Mouse (Mus musculus) liver, embryonic 14.5 days (tissue): ENCODE data around the gene Ppp1r27. TPM values are rescaled to one million over a fixed set of nuclear protein-coding genes. Genes with fewer than 3 reads are reported as not detected.

Experiments used
- ATAC-seq: fragments of 200-750 bp; cut with Nextera tagmentation; 2 replicates; pipeline ENCODE4 v1.8.0; 2017; ENCODE audit warnings: moderate number of reproducible peaks, mild to moderate bottlenecking, moderate library complexity; ENCODE audit not compliant: insufficient read depth
- DNase-seq, 3 experiments: peaks; one replicate each; pipeline ENCODE4 v3.0.0-alpha.2; 2012 to 2013; ENCODE audit warnings: low read depth in 3 of 3, low spot score in 3 of 3
- H3K27ac ChIP-seq: fragments of 300-500 bp; sonication (generic); 2 replicates; pipeline ENCODE4 v1.5.1; 2014; ENCODE audit warnings: moderate library complexity, mild to moderate bottlenecking, control low read depth, inconsistent platforms
- H3K27me3 ChIP-seq: fragments of 300-500 bp; sonication (generic); 2 replicates; pipeline ENCODE4 v1.6.1; 2014; ENCODE audit warnings: mild to moderate bottlenecking, low read length, moderate library complexity; ENCODE audit not compliant: control insufficient read depth, insufficient read depth
- H3K36me3 ChIP-seq: fragments of 300-500 bp; sonication (generic); replicated peaks from 2 replicates; pipeline ENCODE4 v1.6.1; 2014; ENCODE audit warnings: low read depth; ENCODE audit not compliant: control insufficient read depth, insufficient read depth
- H3K4me1 ChIP-seq, 2 experiments: fragments of 200-500 bp in 1 of 2; fragments of 300-500 bp in 1 of 2; sonication (generic) in 1 of 2; replicated peaks; 2 replicates each; pipeline ENCODE4 v1.6.1; 2012 to 2014; ENCODE audit warnings: antibody characterized with exemption in 1 of 2, inconsistent platforms in 1 of 2, low read length in 1 of 2; ENCODE audit not compliant: control insufficient read depth in 2 of 2, insufficient read depth in 2 of 2
- H3K4me2 ChIP-seq: fragments of 300-500 bp; sonication (generic); 2 replicates; pipeline ENCODE4 v1.6.1; 2014; ENCODE audit warnings: low read depth, mild to moderate bottlenecking, control low read depth, moderate library complexity
- H3K4me3 ChIP-seq, 2 experiments: fragments of 200-500 bp in 1 of 2; fragments of 300-500 bp in 1 of 2; sonication (generic) in 1 of 2; 2 replicates each; pipeline ENCODE4 v1.5.1; 2012 to 2014; ENCODE audit warnings: low read depth in 2 of 2, low read length in 2 of 2, mild to moderate bottlenecking in 2 of 2, control low read depth in 1 of 2, inconsistent platforms in 1 of 2, moderate library complexity in 1 of 2; ENCODE audit not compliant: insufficient read depth in 1 of 2
- H3K9ac ChIP-seq: fragments of 300-500 bp; sonication (generic); replicated peaks from 2 replicates; pipeline ENCODE4 v1.6.1; 2014; ENCODE audit warnings: mild to moderate bottlenecking, control low read depth, moderate library complexity
- H3K9me3 ChIP-seq: fragments of 300-500 bp; sonication (generic); 2 replicates; pipeline ENCODE4 v1.6.1; 2016; ENCODE audit warnings: low read length, mixed read lengths; ENCODE audit not compliant: control insufficient read depth
- CTCF ChIP-seq: IDR thresholded peaks from 2 replicates; pipeline ENCODE4 v1.5.1; 2016; ENCODE audit warnings: antibody characterized with exemption, low read depth, control low read depth
- EP300 ChIP-seq: IDR thresholded peaks from 2 replicates; pipeline ENCODE4 v1.6.1; 2016; ENCODE audit warnings: antibody characterized with exemption, low read depth
- WGBS: fragments of 180-500 bp; shearing (Covaris S2); extraction: QIAGEN DNeasy Blood & Tissue Kit; methylation state at CpG from one replicate; pipeline ENCODE4 v1.1.7; 2014; ENCODE audit not compliant: insufficient replicate concordance; 5-methylcytosine and 5-hydroxymethylcytosine counted together
- polyA plus RNA-seq, 2 experiments: library from polyadenylated mRNA; depleted of rRNA in 1 of 2; stranded (reverse) in 1 of 2; unstranded in 1 of 2; fragments of >200 nt; fragmentation: Nextera tagmentation in 1 of 2; extraction: Ambion mirVana in 1 of 2; gene quantifications; 2 replicates each; pipeline versions ENCODE4 v1.2.1 to v1.2.3; 2012 to 2014

Ppp1r27 gene
- polyA plus RNA-seq, 2 experiments, result not detected

- no peak for ATAC-seq
- Histone ChIP-seq H3K4me1 (peaks cover 22 to 25% of the 10 kb centered on the region in 2 experiments), H3K36me3 (peaks cover 18% of the 10 kb centered on the region), H3K27me3 (no peaks in the 10 kb centered on the region), H3K27ac (no peak overlapping the region), H3K4me3 (no peak overlapping the region), H3K9ac (no peak overlapping the region), H3K9me3 (no peaks in the 10 kb centered on the region), H3K4me2 (no peak overlapping the region)
- TF ChIP-seq CTCF (no peak), EP300 (no peak)
- 87% methylated on average over 11 of the region's 11 CpGs for WGBS
- no peak for DNase-seq
Observed at GRCm38 (mm10) chr11:120578694-120579243, 27.8 kb upstream of the Ppp1r27 start.

GRCm38 (mm10) chr11:120578024-120578693, 27.2 kb upstream of the Ppp1r27 start:
- Histone ChIP-seq H3K9ac (no peak overlapping the region), H3K36me3 (peaks cover 18% of the 10 kb centered on the region), H3K27ac (no peak overlapping the region), H3K4me3 (no peak overlapping the region), H3K27me3 (no peaks in the 10 kb centered on the region), H3K4me1 (peaks cover 22 to 25% of the 10 kb centered on the region in 2 experiments), H3K4me2 (no peak overlapping the region), H3K9me3 (no peaks in the 10 kb centered on the region)
- no peak for DNase-seq
- 76% methylated on average over 10 of the region's 10 CpGs for WGBS
- no peak for ATAC-seq
- TF ChIP-seq CTCF (no peak), EP300 (no peak)

DNA sequence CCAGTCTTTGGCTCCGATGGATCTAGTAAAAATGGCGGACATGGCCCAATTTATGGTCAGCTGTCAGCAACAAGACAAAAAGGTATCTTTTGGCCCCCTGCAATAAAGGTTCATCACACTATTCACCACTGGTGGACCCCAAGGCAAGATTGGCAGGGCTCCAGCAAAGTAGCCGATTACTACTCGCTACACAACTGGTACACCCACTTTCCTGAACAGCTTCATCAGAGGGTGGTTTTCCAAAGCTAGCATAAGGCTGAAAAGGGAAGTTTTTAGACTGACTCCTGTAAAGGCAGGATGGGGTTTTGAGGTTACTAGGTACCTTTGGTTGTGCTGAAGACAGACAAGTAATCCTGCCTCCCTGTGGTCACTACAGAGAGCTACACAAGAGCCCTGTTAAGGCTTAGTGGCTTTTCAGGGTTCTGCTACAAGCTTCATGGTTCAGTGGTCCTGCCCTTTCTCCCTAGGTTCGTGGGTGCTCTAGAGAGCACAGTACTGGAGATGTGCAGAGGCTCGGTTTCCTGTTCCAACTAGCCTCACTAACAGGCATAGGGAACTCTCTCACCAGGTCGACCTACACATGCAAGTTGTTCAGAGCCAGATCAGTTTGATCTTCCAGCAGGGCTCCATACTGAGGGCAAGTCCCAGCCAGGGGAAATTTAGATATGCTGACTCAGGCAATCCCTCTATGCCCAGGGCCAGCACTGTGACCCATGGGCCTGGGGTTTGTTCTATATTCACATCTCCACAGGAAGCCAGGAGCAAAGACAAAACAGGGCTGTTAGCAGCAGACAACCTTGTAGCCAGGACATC, 26.5 kb upstream of the Ppp1r27 start:
- Histone ChIP-seq H3K27me3 (no peaks in the 10 kb centered on the region), H3K9ac (no peak overlapping the region), H3K9me3 (no peaks in the 10 kb centered on the region), H3K4me3 (no peak overlapping the region), H3K27ac (peak overlapping the region; percentile 41), H3K4me2 (peak overlapping the region; percentile 11), H3K4me1 (peaks cover 22 to 25% of the 10 kb centered on the region in 2 experiments), H3K36me3 (peaks cover 18% of the 10 kb centered on the region)
- DNase-seq (no peak), ATAC-seq (no peak)
- TF ChIP-seq CTCF (peak; percentile 50), EP300 (no peak)
- WGBS, result 71% methylated on average over 7 of the region's 7 CpGs

DNA sequence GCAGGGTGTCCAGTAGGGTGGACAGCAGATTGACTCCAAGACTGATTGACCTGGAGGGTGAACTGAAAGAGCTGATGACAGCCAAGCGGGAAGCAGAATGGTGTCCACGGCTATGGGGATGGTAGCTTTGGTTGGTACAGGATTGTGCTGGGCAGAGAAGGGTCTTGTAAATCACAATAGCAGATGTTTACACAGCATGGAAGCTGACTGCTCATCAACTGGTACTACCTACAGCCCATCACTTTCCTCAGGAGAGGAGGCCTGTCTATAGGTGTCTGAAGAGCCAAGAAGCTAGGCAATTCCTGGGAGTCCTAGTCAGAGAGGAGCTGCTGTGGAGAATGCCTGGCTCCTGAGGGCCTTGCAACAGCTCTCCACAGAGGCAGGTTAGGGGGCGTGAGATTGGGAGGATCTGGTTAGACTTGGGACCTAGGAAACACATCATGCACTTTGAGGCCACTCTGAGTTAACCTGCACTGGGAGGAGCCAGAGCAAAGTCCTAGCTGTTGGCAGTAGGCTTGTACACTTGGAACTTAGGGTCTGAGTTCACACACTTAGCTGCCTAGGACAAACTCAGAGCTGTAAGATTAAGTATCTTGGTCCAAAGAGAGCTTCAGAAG, 25.5 kb upstream of the Ppp1r27 start:
- Histone ChIP-seq H3K36me3 (peaks cover 18% of the 10 kb centered on the region), H3K27ac (peak overlapping the region; percentile 41), H3K27me3 (no peaks in the 10 kb centered on the region), H3K4me3 (no peak overlapping the region), H3K4me2 (peak overlapping the region; percentile 11; the same call in 1 of the 2 replicates), H3K9ac (no peak overlapping the region), H3K9me3 (no peaks in the 10 kb centered on the region), H3K4me1 (peaks cover 21 to 25% of the 10 kb centered on the region in 2 experiments)
- ATAC-seq (no peak), DNase-seq (no peak)
- TF ChIP-seq EP300, result no peak
- no peak for TF ChIP-seq CTCF
- 82% methylated on average over 3 of the region's 3 CpGs for WGBS
